Mouse (Mus musculus) liver, adult 2 months (tissue): Measurements from ENCODE around the gene Cd36.

ENCODE experiments used
- CTCF ChIP-seq: fragments of 200-500 bp; IDR thresholded peaks from 2 replicates; pipeline ENCODE4 v1.5.1; 2011; ENCODE audit warnings: low read depth, low read length, control low read depth
- POLR2A ChIP-seq: fragments of 200-500 bp; IDR thresholded peaks from 2 replicates; pipeline ENCODE4 v1.6.1; 2011; ENCODE audit warnings: low read length, control low read depth; ENCODE audit not compliant: insufficient read depth; ENCODE audit errors: extremely low read depth

DNA sequence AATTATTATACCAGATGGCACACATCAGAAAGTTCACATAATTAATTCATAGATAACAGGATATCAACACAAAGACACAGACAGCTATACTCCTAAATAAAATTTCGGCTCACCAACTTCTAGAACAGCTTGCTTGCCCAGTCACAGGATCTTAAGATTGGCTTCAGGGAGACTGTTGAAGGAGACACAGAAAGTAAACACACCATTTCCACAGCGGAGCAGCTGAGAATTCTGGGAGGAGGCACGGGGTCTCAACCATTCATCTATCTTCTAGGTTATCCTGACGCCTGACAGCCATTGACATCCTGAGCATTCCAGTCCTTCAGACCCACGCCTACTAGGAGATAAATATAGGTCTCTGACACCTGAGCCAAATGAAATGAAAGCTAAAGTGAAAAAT is at the start of gene Cd36:
- TF ChIP-seq CTCF (no peak), POLR2A (no peak)
